Mouse (Mus musculus) thymus, adult 18-20 months (tissue): Measurements from ENCODE around the gene Hgd.

Source experiments
- DNase-seq, 2 experiments: peaks; one replicate each; pipeline ENCODE4 v3.0.0; 2022; ENCODE audit warnings: mixed read lengths in 2 of 2

The Hgd gene

DNA sequence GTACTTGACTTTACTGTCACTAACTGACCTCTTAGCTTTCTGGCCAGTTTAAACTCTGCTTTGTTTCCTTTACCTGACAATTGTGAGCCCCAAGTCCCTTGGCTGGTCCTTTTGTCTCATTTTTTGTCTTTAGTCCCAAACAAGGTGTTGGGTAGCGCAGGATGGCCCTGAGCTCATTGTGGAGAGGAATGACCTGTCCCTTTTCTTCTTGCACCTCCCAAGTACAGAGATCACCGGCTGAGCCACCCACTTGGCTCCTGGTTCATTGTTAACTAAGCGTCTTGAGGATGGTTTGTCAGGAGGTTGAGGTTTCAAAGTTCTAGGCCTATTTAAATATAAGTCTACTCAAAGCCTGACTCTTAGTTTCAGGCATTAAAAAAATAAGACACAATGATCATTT, 3.4 kb downstream of the Hgd start:
- no peak for DNase-seq

- DNase-seq: no peak
Observed at GRCm38 (mm10) chr16:37583801-37584200, 3.8 kb downstream of the Hgd start.

GRCm38 (mm10) chr16:37584218-37585035, 4.5 kb downstream of the Hgd start:
- no peak for DNase-seq

DNA sequence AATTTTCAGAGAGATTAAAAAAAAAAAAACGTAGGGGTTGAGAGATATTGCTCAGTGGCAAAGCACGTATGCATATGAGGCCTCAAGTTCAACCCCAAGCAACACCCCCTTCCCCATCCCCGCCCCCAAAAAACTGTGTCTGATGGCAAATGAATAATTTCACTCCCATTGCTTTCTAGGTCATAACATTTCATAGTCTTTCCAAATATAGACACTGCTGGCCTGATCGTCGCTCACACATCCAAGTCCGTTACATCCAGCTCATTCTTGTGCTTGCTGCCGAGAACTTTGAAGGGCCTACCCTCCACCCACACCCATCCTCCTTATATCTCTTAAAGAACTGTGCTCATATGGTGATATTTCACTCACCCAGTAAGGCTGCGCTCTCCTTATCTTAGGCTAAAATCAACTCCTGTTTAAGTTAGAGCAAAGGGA, 5.2 kb downstream of the Hgd start:
- DNase-seq: no peak

- no peak for DNase-seq
Observed at GRCm38 (mm10) chr16:37590921-37591320, 11.0 kb downstream of the Hgd start.

DNA sequence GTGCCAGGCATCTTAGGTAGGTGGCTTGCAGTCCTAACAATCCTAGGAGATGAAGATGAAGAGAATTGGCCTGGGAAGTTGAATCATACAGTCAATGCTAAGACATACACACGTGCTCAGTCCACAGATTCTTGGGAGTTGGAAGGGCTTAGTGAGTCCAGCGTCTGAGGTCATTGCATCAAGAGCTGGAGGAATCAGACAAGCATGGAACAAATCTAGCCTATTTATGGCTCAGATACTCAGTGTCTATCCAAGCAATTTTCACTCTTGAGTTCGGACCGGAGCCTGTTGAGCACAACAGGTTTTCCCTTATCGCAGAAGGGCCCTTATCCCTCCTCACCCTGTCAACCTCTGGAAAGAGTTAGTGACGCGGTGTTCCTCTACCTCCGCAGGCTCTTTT, 11.6 kb downstream of the Hgd start:
- DNase-seq: no peak

DNA sequence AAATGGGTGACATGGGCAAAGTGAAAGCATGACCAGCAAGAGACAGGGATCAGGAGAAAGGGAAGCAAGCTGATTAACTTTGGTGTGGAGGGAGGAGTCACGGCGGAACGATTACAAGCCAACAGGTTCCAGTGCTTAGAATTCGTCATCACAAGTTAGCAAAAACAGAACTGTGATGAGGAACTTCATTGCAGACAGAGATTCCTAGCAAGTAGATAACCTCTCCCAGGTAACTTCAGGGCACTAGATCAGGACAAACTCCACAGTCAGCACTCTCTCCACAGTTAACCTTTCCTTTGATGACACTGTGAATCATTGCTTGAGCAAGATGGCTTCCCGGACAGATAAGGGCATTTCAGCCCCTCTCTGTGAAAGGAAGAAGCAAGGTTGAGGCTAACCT, 17.5 kb downstream of the Hgd start:
- no peak for DNase-seq

DNA sequence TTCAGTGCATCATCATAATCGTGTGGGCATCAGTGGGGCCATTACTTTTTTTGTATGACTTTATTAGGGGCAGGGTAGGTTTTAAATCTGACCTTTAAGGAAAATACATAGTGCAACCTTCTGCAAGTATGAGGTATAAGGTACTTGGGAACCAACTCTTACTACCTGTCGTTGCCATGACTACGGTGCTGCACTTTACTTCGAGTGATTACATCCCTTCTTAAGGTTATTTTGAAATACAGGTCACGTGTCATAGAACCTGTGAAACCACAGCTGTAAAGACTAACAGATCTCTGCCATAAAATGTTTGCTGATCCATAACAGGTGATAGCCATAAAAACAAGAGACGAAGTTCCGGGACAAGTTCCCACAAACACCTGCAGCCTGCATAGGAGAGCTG, 18.5 kb downstream of the Hgd start:
- DNase-seq: no peak

- DNase-seq: no peak
Observed at GRCm38 (mm10) chr16:37599326-37599725, 19.4 kb downstream of the Hgd start.

GRCm38 (mm10) chr16:37603431-37603830, 23.5 kb downstream of the Hgd start:
- no peak for DNase-seq

DNA sequence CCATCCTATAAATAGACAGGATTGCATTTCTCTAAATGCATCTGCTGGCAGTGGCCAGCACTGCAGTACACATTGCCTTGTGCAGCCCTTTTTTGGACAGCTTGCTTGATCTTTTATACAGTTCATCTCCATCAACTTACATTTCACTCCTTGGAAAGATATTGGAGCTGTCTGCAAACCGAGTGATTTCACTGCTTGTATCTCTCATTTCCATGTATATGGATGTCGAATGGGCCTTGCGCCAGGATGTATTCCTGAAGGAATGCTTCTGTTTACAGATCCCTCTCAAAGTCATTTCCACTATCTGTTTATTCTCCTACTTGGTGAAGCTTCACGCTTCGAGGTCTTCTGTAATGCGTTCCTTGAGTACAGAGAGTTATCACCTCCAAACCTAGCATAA, 24.3 kb downstream of the Hgd start:
- no peak for DNase-seq

DNA sequence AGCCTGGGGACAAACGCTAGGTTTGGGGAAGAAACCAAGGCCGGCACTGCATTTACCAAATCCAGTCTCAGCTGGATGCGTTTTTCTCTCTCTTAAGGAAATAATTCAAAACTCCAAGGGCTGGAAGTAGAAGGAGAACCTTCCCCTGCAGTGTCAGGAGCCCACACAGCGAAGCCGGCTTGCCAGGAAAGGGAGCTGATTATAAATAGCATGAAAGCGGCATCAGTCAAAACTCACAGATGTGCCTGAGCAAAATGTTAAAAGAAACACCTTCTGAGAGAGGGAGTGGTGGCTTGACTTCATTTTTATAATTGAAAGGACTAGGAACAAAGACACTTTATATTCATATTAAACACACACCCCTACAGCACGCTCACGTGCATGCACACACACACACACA, 30.4 kb downstream of the Hgd start:
- DNase-seq: no peak

- DNase-seq: no peak
Observed at GRCm38 (mm10) chr16:37611072-37611471, 31.1 kb downstream of the Hgd start.

- DNase-seq: no peak
Observed at GRCm38 (mm10) chr16:37612013-37612412, 32.1 kb downstream of the Hgd start.

- DNase-seq: no peak
Observed at GRCm38 (mm10) chr16:37614540-37614939, 34.6 kb downstream of the Hgd start.

- no peak for DNase-seq
Observed at GRCm38 (mm10) chr16:37615429-37615828, 35.5 kb downstream of the Hgd start.

DNA sequence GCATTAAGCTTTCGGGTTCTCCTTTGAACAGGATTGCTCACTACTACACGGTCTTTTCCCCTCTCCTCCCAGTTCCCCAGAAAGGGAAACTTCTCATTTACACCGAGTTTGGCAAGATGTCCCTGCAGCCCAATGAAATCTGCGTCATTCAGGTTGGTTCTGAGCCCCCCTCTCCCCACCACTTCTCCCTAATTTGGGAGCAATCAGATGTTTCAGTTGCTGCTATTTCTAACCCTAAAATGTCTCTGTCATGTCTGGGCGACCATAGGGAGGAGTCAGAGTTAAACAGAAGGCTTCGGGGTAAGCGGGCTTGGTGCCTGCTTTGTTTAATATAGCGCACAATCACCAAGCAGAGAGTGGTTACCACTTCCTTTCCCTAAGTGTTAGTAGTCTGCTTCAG, 36.2 kb downstream of the Hgd start:
- DNase-seq: no peak

GRCm38 (mm10) chr16:37617695-37618094, 37.7 kb downstream of the Hgd start:
- DNase-seq: no peak

DNA sequence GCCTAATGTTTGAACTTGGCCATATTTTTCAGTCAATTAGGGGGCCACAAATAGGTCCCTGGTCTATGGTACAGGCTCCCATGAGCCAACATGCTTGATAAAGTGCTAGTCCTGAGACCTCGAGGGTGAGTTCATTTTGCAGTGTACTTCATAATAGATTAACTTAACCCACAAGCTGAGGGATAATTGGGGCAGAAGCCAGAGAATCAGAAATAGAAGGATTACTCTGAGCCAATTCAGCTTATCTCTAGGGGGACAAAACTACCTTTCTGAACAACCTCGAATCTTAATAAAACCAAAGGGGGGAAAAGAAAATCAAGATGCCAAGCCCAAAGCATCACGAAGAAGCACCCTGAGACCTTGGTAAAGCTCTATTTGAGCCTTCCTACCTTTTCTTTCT, 42.5 kb downstream of the Hgd start:
- no peak for DNase-seq

GRCm38 (mm10) chr16:37622919-37623318, 43.0 kb downstream of the Hgd start:
- DNase-seq: no peak

DNA sequence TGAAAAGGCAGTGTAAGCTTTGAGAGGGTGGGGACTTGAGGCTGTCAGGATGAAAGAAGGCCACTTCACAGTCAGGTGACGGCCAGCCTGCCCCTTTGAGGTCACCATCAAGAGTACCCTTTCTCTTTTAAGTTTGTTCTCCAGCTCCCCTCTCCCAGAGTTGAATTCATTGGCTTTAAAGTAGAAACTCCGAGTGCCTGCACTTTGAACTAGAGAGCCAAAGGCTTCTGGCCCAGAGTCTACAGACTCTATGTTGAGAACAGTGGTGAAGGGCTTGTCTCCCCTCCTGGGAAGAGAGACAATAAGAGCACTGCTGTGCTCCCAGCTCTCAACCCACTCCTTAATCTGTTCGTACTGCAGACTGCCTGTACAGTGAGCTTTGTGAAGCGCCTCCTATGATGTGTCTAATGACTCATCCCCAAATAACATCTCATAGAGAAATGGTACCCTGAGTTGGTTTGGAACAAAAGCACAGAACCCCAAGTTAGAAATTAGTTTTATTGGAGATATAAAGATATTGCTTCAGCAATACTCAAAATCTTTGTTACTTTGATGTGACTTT, 46.5 kb downstream of the Hgd start:
- no peak for DNase-seq

GRCm38 (mm10) chr16:37628336-37628735, 48.4 kb downstream of the Hgd start:
- no peak for DNase-seq

GRCm38 (mm10) chr16:37629011-37629410, 49.1 kb downstream of the Hgd start:
- no peak for DNase-seq

DNA sequence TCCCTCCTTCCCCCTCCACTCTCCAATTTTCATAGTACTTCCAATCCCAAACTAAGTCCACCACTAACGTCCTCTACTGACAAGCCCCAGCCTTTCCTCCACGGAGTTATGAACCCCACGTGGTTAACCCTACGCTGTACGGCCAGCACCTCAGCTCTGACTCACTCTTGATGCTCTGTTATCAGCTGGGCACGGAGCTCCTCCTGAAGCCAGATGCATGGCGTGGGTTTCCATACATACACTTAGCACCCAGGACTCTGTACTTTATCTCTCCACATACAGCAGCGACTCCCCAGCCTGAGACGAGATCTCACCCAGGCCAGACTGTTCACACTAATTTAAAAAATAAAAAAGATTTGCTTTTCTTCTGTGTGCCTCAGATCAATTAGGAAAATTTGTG, 54.6 kb downstream of the Hgd start:
- no peak for DNase-seq

DNA sequence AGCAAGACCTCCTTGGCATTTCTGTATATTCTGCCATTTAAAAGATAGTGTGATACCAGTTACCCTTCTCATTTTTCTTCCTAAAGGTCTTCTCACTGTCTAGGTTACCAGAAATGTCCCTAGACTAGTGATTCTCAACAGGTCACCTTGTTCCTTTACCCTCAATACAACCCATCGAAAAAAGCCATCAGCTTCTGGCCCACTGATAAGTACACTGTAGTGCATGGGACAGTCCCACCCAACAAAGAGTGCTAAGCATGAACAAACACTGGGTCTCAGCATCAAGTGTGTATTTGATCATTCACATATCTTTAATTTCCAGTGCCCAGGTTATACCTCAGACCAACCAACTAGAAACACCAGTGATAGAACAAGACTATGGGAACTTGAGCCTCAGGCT, 55.1 kb downstream of the Hgd start:
- DNase-seq: no peak
